Mouse (Mus musculus) liver, postnatal 0 days (tissue): ENCODE measurements around the gene Nxpe3.

Experiments
- CTCF ChIP-seq: sonication (generic); IDR thresholded peaks from 2 replicates; pipeline ENCODE4 v1.5.1; 2016; ENCODE audit warnings: antibody characterized with exemption, low read depth
- EP300 ChIP-seq: IDR thresholded peaks from 2 replicates; pipeline ENCODE4 v1.6.1; 2016; ENCODE audit warnings: antibody characterized with exemption, low read depth, mild to moderate bottlenecking

DNA sequence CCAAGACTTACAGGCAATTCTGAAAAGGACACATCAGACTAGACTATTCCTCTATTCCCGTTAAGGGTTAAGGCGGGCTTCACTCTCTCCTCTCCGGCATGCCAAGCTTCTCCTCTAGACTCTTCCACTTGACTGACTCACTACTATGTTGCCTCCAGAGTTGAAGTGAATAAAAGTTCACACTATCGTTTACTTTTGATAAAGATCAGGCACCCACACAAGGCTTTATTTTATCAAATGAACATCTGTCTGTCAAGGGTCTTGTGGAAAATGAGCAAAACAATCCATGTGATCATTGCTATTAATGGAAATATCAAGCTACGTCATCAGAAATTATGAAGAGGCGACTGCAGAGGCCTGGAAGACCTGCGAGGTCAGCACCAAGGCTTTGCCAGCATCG lies 47.4 kb downstream of the Nxpe3 start:
- no peak for TF ChIP-seq CTCF
- no peak for TF ChIP-seq EP300
